Mouse (Mus musculus) spleen, adult 2 months (tissue): Measurements from ENCODE around the gene Galr3.

ENCODE experiments used
- CTCF ChIP-seq: fragments of 200-500 bp; IDR thresholded peaks from 2 replicates; pipeline ENCODE4 v1.5.1; 2011; ENCODE audit warnings: mild to moderate bottlenecking, inconsistent platforms; ENCODE audit not compliant: insufficient read depth, insufficient read length, insufficient replicate concordance; ENCODE audit errors: extremely low read depth
- POLR2A ChIP-seq: fragments of 200-500 bp; IDR thresholded peaks from 2 replicates; pipeline ENCODE4 v1.6.1; 2011; ENCODE audit warnings: low read depth, low read length, inconsistent platforms

- TF ChIP-seq CTCF (no peak), POLR2A (no peak)
Measured at GRCm38 (mm10) chr15:79013382-79013781, 28.3 kb upstream of the Galr3 start.
